Mouse (Mus musculus): ENCODE measurements around the gene Rptor. TPM values are rescaled to one million over a fixed set of nuclear protein-coding genes. Genes with fewer than 3 reads are reported as not detected.

Rptor gene
- total RNA-seq, 2 experiments from 2014 or later: 30.6 to 34.8 TPM

DNA sequence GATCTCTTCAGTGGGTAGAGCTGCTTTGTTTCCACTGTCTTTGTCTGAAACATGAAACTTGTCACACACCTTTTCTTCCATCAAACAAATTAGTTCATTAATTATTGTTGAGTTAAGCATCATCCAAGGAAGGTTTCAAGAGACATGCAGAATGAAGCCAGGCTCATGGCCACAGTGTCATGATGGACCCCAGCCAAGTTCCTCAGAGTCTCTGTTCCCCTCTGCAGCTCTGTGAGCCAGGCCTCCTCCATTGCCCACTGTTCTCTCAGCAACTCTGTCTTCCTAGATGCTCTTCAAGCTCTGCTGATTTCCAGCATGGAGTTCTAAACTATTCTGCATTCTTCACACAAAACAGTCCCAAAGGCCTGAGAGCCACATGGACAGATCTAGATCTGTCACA, 85.3 kb downstream of the Rptor start:
- DNase-seq: no peak

DNA sequence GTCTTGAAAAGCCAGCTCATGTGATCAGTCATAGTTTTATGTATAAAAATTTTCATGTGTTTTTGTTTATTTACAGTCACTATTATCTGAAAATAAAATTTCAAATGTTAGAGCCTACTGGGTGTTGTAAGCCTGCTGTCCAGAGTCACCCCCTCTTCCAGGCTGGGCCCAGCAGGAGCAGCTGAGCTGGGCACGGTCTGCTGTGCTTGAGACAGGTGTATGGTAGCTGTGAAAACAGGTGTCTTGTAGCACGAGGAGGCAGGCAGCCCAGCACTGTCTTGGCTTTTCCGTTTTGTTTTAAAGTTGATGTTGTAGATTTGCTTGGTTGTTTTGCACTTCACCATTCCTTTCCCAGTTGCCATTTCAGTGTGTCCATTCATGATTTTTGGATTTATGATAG, 87.2 kb downstream of the Rptor start:
- DNase-seq: no peak

DNA sequence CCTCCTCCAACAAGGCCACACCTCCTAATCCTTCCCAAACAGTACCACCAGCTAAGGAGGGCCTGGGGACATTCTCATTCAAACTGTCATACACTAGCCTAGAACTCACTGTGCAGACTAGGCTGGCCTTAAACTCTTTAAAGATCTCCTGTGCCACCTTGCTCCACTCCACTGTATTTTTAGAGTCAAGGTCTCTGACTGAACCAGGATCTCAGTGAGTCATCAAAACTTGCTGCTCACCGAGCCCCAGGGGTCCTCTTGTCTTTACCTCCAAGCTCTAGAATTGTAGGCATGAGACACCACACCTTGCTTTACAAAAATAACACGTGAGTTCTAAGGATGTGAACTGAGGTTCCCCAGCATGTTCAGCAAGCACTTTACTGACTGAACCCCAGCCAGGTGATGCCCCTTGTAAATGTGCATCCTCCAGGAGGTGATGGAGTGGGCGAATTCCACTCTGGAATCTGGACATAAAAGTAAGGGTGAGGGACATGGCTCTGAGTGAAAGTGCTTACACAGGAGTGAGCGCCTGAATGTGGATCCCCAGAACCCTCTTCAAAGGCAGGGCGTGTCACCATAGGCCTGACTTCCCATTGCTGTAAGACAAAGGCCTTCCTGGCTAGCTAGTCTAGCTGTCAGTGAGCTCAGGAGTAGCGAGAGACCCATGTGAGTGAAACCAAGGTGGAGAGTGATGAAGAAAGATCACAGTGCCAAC, 89.6 kb downstream of the Rptor start:
- no peak for DNase-seq

DNA sequence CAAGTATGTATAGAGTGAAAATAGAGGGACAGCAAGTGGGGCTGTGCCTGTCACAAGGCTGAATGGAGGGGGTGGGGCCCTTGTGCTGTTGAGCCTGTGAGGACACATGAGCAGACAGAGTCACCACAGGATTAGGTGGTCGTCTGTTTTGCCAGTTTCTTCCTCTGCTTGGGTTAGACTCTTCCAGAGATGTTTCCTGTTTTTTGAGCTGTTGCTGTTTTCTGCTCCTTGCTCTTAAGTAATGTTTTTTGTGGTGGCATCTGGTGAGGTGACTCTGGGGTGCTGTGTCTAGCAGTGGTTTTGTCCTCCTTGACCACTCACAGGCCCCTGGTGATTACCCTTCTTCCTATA, 90.2 kb downstream of the Rptor start:
- DNase-seq: no peak

DNA sequence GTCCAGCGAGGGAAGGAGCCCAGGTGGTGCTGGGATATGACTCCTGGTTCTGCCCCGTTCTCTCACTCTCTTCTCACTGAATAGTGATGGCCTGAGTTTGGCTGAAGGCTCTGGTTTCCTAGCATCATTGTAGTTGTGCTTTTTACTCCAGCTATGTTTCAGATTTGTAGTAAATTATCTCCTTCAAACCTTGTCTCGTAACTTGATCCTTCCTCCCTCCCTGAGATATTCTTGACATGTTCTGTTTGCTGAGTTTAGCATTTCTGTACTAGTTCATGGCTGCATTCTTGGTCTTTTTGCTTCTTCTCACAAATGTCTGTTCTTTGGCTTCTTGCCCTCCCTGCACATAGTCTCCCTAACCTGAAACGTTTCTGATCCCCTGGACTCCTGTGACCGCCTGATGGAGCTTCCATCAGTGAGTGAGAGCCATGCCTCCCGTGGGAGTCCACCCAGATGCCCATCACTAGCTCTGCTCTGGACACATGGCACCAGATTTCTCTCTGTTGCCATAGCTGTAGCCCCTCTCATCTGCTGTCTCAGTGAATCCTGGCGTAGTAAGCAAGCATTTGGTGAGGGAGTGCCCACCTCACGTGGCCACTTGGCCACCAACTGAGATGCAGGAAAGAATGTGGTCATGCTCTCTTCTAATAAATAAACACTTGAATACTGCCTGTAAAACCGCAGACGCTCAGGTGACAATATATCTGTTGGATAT, 91.6 kb downstream of the Rptor start:
- no peak for DNase-seq

DNA sequence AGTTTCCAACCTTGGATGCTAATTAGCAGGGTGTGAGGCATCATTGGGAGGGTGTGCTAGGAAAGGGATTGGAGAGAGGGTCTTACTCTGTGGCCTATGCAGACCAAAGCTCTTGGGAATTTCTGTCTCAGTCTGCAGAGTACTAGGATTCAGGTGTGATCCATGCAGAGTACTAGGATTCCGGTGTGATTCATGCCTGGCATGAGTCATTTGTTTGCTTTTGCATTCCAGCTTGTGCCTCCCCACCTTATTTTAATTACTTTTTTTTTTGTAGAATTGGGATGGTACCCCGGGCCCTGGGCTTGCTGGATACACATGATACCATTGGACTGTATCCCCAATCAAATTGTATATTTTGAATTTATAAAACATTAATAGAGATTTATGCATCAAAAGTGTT, 93.7 kb downstream of the Rptor start:
- no peak for DNase-seq

DNA sequence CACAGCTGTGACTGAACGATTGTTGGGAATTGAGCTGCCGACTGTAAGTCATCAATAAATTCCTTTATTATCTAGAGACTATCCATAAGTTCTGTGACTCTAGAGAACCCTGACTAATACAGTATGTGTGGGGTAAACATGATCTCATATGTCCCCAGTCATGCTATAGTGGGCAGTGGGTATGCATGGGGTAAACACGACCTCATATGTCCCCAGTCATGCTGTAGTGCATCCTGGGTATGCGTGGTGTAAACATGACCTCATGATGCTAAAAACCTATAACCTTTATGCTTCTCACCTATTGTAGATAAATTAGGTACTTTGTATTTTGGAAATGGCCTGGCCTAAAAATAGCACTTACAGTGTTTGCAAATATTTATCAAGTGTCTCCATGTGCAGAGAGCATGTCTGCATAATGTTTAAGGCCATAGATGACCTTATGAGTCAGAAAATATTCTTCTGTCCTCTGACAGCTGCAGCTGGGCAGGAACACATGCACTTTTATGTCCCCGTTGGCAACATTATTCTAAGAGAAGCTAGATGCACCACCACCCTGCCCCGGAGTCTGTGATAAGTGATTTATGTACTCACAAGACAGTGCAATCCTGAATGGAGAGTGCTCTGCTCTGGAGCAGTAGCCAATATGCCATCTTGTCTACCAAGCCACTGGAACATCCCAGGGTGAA, 102.8 kb downstream of the Rptor start:
- no peak for DNase-seq

DNA sequence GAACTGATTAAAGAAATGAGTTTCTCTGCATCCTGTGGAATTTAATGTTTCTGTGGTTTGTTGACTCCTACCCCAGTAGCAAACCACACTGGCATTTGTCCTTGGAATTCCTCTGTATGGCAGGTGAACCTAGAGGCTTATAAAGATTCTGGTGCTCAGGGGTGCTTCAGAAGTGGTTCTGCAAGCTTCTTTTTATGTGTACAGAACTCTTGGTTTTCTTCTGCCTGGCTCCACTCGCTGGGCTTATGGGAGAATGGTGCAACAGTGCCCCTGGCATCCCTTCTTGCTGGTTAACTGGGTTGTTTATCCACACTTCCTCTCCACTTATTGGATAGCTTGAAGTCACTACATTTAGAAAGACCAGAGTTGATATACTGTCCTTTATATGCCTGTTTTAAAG, 104.6 kb downstream of the Rptor start:
- no peak for DNase-seq

DNA sequence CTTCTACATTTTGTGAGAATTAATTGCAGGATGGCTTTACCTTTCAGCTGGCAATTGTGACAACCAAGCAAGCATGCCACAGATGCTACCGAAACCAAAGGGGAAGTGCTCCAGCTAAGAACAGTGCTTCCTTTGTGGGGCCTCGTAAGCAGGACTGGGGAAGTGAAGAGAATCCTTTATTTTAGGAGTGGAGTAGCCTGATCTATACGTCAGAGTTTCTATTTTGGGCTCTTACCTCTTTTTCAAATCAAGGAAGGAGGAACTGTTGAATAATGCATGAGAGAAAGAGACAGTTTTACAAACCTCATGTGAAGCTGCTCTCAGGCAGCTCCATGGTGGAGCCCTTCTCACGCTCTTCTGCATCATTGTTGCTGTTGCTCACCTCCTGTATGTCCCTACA, 106.5 kb downstream of the Rptor start:
- no peak for DNase-seq

DNA sequence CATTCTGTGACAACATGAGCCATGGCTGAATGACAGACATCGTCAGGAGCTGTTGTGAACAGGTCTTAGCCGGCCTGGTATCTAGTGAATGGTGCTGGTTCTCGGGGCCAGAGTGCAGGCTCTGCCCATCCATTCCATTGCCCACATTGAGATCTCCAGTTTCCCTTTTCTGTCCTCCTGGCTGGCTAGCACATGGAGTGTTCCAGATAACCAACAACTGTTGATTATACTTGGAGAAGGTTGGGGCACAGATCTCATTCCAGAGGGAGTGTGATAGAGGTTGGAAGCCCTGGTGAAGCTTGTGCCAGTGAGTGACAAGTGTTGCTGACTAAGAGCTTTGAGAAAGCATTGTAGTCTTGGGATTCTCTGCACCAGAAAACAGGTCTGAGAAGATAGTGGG, 107.6 kb downstream of the Rptor start:
- DNase-seq: no peak

DNA sequence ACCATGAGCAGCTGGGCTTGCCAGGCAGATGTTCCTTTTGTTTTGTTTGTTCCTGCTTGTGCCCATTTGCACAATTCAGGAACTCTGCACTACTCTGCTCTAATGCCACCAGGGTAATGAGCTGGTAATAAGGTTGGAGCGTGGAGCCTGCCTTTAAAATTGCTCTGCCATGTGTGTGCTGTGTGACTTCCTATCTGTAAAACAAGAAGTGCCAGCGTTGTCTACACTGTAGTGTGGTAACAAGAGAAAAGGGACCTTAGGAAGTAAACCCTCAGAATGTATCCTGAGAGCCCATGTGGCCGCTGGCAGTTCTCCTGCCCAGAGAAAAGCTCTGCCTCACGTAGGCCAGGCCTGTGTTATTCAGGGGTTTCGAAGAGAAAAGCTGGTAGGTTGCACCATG, 108.1 kb downstream of the Rptor start:
- DNase-seq: no peak

DNA sequence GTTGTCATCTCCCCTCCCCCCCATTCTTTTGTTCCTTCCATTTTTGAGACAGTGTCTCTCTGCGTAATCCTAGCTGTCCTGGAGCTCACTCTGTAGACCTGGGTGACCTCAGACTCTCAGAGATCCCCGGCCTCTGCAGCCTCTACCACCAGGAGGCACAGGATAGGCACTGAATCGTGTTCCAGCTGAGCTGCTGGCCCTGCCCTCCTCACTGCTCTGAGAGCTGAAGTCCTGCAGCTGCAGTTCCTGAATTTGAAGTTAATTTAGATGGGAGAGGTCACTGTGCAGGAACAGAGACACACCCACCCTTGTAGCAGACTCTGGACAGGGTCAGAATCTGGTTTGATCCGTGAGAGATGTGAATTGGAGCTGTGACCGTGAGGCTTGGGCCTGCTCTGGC, 112.7 kb downstream of the Rptor start:
- no peak for DNase-seq

DNA sequence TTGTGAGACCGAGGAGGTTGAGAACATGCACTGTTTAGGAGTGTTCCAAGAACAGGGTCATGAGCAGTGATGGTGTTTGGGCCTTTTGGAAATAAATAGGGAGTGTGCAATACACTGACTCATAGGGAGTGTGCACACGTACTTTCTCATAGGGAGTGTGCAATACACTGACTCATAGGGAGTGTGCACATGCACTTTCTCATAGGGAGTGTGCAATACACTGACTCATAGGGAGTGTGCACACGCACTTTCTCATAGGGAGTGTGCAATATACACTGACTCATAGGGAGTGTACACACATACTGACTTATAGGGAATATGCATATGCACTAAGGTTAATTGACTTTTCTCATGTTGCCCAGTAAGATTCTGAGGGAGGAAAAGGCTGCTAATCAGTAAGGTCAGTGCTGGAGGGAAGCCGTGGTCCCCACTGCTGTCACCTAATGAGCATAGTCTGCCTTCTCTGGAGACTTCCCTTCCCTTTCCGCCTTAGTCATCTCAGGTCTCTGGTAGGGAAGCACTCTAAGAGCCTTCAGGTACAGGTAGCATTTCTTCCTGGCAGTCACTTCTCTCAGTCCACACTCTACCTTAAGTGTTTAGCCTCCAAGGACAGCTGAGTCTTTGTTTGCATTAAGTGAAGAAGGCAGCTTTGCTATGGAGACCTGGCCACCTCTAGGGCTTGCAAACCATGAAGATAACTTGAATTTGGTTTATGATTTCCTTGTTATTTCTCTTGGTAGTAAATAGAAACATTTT, 113.3 kb downstream of the Rptor start:
- no peak for DNase-seq

DNA sequence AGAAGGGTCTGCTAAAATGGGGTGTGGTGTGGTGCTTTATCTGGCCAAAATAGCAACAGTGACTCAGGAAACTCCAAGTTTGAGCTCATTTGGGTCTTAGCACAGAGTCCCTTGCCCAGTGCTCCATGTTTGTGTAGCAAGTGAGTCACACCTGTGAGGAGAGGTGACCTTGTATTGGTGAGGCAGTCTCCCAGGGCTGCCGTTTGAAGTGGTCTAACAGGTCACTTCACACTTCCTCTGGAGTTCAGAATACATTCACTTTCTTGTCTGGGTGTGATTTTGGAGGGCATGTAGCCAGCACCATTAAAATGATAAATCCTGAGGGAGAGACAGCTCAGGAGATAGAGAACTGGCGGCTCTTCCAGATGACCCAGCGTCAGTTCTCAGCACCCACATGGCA, 115.4 kb downstream of the Rptor start:
- no peak for DNase-seq

DNA sequence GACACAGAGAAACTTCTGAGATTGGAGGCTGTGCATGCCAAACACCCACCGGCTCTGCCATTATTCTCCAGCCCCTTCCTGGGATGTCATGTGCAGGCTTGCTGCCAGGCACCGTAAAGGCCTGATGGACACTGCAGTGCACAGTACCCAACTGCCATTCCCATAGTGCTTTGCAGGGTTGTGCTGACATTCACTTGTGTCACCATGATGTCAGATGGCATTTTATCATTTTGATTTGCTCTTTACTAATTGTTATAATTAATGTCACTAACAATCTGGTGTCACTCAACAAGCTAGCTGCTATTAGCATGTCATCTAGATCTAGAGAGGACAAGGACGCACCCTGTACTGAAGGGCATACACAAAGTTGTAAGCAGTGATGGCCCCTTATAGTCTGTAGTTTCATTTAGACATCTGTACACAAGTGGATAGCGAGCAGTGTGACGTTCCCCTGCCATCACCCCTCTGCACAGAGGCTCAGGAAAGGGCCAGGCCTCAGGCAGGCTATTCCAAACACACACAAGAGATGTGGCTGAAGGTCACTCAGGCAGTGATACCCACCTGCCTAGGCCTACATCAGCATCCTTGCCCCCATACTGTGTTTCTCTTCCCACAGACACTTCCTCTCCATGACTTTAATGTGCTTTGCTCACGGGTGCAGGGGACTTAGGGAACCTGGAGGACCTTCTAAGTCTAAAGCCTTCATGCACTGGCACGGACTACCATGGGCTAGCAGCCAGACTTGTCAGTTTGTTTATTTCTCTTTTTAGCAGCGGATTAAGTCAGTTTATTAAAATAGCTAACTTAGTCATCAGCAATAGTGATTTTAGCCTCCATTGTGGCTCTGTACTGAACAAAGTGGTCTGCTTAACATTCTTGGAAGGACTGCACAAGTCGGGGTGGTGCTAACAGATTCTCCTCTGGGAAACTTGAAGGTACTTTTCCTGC, 117.7 kb downstream of the Rptor start:
- DNase-seq: no peak

DNA sequence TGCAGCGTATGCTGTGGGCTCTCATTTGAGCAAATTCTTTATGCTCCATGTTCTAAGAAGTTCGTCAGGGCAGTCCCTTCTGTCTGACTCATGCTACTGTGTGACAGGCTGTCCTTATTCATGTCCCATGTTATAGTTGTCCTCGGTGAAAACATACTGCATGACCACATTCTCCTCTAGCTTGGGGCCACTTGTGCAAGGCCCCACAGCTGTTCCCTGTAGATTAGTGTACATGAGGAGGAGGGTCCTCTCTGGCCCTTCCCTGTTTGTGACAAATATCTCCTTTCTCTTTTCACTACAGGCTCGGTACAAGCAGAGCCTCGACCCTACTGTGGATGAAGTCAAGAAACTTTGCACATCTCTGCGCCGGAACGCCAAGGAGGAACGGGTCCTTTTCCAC, 122.0 kb downstream of the Rptor start:
- DNase-seq: no peak

DNA sequence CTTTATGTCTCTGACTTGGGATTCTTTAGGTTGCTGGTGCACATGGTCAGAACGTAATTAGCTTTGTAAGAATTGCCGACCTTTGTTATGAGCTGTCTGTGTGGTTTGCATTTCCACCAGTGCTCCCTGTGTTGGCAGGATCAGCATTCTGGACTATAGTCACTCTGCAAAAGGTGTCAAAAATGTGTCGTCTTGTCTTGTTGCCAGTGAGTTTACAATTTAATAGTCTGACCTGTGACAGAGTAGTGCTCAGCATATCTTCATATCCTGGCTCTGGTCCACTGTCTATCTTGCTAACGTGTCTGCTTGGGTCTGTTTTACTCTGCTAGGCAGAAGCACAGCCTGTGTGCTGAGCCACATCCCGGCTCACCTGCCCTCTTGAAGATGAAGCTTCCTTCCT, 128.7 kb downstream of the Rptor start:
- no peak for DNase-seq

DNA sequence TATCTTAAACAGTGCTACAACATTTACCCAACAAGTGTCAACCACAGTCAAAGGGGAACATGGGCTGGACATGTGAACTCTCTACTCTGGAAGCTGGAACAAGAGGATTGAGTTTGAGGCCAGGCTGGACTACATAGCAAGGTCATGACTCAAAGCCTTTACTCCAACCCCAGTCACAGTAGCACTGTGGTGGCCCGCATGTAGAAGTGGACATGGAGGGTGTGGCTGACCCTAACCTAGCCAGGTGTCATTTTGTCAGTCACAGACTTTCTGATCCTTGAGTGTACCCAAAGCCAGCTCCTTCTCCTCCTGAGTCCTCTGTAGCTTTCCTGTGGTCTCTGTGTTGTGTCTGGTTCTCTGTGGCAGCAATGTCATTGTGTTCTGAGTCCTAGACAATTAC, 129.7 kb downstream of the Rptor start:
- DNase-seq: no peak

DNA sequence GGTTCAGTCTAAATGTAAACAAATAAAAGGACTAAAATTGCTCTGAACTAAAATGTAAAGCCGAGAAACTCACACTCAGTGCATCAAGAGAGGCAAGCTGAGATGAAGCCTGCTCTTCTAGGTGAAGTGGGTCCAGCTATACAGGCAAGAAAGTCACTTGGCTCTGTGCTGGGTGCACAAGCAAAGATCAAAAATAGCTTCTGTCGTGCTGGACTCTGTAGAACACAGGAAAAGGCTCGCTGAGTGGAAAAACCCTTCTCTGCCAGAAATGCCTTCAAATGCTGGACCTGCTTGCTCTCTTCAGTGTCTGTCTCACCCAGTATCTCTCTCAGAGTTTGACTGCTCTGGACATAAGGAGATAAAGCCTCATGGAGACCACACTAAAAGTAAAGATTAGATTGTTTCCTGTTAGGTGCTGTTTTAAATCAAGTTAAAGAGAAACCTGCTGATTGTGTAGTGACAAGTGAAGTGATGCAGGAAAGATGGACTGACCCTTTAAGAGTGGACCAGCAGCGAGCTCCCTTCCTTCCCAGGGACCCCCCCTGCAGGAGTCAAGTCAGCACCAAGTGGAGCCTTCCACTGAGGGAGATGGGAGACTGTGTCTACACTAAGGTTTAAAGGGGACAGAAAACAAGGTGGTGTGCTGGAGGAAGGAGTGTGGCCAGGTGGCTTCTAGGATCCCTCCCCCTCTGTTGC, 130.4 kb downstream of the Rptor start:
- DNase-seq: no peak

DNA sequence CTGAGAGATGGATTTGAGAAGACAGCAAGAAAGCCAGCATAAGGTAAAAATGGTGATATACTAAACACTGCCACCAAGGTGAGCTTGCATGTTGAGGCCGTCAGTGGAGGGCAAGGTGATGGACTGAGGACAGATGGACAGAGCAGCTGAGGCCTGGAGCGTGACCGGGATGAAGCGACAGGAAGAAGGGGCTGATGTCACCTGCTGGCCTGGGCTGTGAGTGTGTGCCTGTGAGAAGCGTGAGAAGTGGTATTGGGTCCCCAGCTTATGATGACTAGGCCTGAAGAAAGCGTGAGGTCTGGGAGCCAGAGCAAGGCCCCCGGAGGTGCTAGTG, 130.9 kb downstream of the Rptor start:
- no peak for DNase-seq

DNA sequence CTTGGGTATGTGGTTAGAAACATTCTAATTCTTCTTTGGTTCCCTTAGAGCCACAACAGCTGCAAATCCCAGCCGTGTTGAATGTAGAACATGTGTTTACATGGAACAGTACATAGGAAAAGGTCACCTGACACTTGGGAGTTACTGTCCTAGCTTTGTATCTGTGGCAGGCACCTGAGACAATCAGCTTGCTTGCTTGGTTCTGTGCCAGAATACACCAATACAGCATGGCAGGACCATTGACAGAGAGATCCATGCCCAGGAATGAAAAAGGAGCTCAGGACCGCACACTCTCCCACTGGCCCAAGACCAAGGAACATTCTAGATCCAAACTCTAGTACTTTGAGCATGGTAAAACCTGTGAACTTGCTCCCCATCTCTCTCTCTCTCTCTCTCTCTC, 132.4 kb downstream of the Rptor start:
- no peak for DNase-seq

All from gastrocnemius, postnatal 10 days (tissue).